8 mouse cellular contexts compared by ENCODE assay signal in genomic region chr10:77623639-77624400, GRCm38 (mm10). TPM values are rescaled to one million over a fixed set of nuclear protein-coding genes. Genes with fewer than 3 reads are reported as not detected.
DNase-seq lines count a peak whose midpoint lies in the region; ATAC-seq and TF ChIP-seq lines count a peak whose summit lies in the region.

No protein-coding gene starts in this region.

- H3K4me3 ChIP-seq in layer of hippocampus, adult 2 months, result peak overlapping the region; percentile 82
- H3K4me3 ChIP-seq in embryonic facial prominence, embryonic 13.5 days, result peak overlapping the region; percentile 97
- H3K4me3 ChIP-seq in intestine, embryonic 16.5 days (ENCODE audit: low read length), result peak overlapping the region; percentile 99
- H3K4me3 ChIP-seq in neural tube, embryonic 13.5 days, result peak overlapping the region; percentile 70
- H3K4me3 ChIP-seq in cerebellum, adult 2 months (replicated peaks; ENCODE audit: insufficient read depth, low read depth, low read length), result no peak overlapping the region

- no peak for TF ChIP-seq POLR2A in cerebellum, adult 2 months (IDR thresholded peaks at IDR 0.05; ENCODE audit: borderline replicate concordance, insufficient read depth, low read length)

- peaks cover 26% of the 10 kb centered on the region for H3K4me1 ChIP-seq in embryonic facial prominence, embryonic 13.5 days
- peaks cover 19% of the 10 kb centered on the region for H3K4me1 ChIP-seq in intestine, embryonic 16.5 days (ENCODE audit: control insufficient read depth, insufficient read depth, low read length)
- peaks cover 55% of the 10 kb centered on the region for H3K4me1 ChIP-seq in neural tube, embryonic 13.5 days (replicated peaks)
- H3K4me1 ChIP-seq in cerebellum, adult 2 months (ENCODE audit: control insufficient read depth, insufficient read depth, low read length), result peaks cover 20% of the 10 kb centered on the region

- peak overlapping the region; percentile 82 for H3K4me2 ChIP-seq in embryonic facial prominence, embryonic 13.5 days
- H3K4me2 ChIP-seq in intestine, embryonic 16.5 days (ENCODE audit: low read depth, low read length), result peak overlapping the region; percentile 64
- peak overlapping the region; percentile 83 for H3K4me2 ChIP-seq in neural tube, embryonic 13.5 days

- no peaks in the 10 kb centered on the region for H3K27me3 ChIP-seq in embryonic facial prominence, embryonic 13.5 days
- no peaks in the 10 kb centered on the region for H3K27me3 ChIP-seq in intestine, embryonic 16.5 days (replicated peaks; ENCODE audit: control insufficient read depth, insufficient read depth, low read length)
- H3K27me3 ChIP-seq in neural tube, embryonic 13.5 days, result no peaks in the 10 kb centered on the region
- H3K27me3 ChIP-seq in cerebellum, adult 2 months (ENCODE audit: control insufficient read depth, insufficient read depth, low read length), result no peaks in the 10 kb centered on the region

- TF ChIP-seq CTCF in layer of hippocampus, adult 2 months (conservative IDR thresholded peaks at IDR 0.05), result no peak
- TF ChIP-seq CTCF in cerebellum, adult 2 months (IDR thresholded peaks at IDR 0.05; ENCODE audit: borderline replicate concordance, insufficient read depth, low read depth, low read length), result no peak

- H3K9ac ChIP-seq in embryonic facial prominence, embryonic 13.5 days, result peak overlapping the region; percentile 98
- peak overlapping the region; percentile 97; the same call in 1 of the 2 replicates for H3K9ac ChIP-seq in intestine, embryonic 16.5 days (ENCODE audit: low read depth, low read length)
- H3K9ac ChIP-seq in neural tube, embryonic 13.5 days, result peak overlapping the region; percentile 92; the same call in 1 of the 2 replicates

- H3K36me3 ChIP-seq in embryonic facial prominence, embryonic 13.5 days, result peaks cover 4% of the 10 kb centered on the region; the same call in 1 of the 2 replicates
- no peaks in the 10 kb centered on the region for H3K36me3 ChIP-seq in intestine, embryonic 16.5 days (ENCODE audit: control insufficient read depth, insufficient read depth, low read length)
- H3K36me3 ChIP-seq in neural tube, embryonic 13.5 days, result no peaks in the 10 kb centered on the region

- H3K27ac ChIP-seq in layer of hippocampus, adult 2 months, result peak overlapping the region; percentile 96
- 0 out of 2 replicates have a peak overlapping the region, but pooled peaks have one; percentile 39 for H3K27ac ChIP-seq in embryonic facial prominence, embryonic 13.5 days
- no peak overlapping the region for H3K27ac ChIP-seq in intestine, embryonic 16.5 days (ENCODE audit: low read length)
- H3K27ac ChIP-seq in neural tube, embryonic 13.5 days (replicated peaks), result no peak overlapping the region
- H3K27ac ChIP-seq in cerebellum, adult 2 months (ENCODE audit: insufficient read depth, low read length), result no peak overlapping the region

- 91% methylated on average over 10 of the region's 10 CpGs for WGBS in embryonic facial prominence, embryonic 13.5 days
- 84% methylated on average over 10 of the region's 10 CpGs for WGBS in intestine, embryonic 16.5 days
- WGBS in neural tube, embryonic 13.5 days, result 92% methylated on average over 10 of the region's 10 CpGs
- 71% methylated on average over 10 of the region's 10 CpGs for WGBS in cerebellum, adult 2 months

- no peak for DNase-seq in layer of hippocampus, adult 2 months (ENCODE audit: low spot score in 2 of 2)
- no peak for DNase-seq in layer of hippocampus, postnatal 14 days (ENCODE audit: low spot score in 2 of 2)
- DNase-seq in cerebellum, adult 2 months, result no peak
- no peak for DNase-seq in right cerebral cortex, postnatal 14 days

- ATAC-seq in embryonic facial prominence, embryonic 13.5 days (ENCODE audit: insufficient number of reproducible peaks, insufficient read depth, low FRiP score, low TSS enrichment, low read depth), result no peak
- ATAC-seq in intestine, embryonic 16.5 days, result no peak
- no peak for ATAC-seq in neural tube, embryonic 13.5 days (ENCODE audit: low read depth)
- no peak for ATAC-seq in monocyte, adult 5-6 weeks (replicated peaks; ENCODE audit: insufficient number of reproducible peaks, low FRiP score, low TSS enrichment, poor library complexity, severe bottlenecking)

- H3K9me3 ChIP-seq in embryonic facial prominence, embryonic 13.5 days, result no peaks in the 10 kb centered on the region
- H3K9me3 ChIP-seq in intestine, embryonic 16.5 days (ENCODE audit: control insufficient read depth, low read length), result no peaks in the 10 kb centered on the region
- no peaks in the 10 kb centered on the region for H3K9me3 ChIP-seq in neural tube, embryonic 13.5 days

RNA-seq across cellular contexts. Expression of gene Ube2g2, which starts 1.7 kb away (rescaled TPM):
- total RNA-seq in layer of hippocampus, adult 2 months (2021), result 10 to 100 TPM; 81.6 to 95.4 TPM
- 10 to 100 TPM; 63.9 to 69.0 TPM for total RNA-seq in layer of hippocampus, postnatal 14 days (2021)
- polyA plus RNA-seq in embryonic facial prominence, embryonic 13.5 days (2015; fragmentation: Nextera tagmentation; extraction: Ambion mirVana), result 76.4 and 80.3 TPM in 2 replicates
- 61.5 and 68.6 TPM in 2 replicates for polyA plus RNA-seq in intestine, embryonic 16.5 days (2015; fragmentation: Nextera tagmentation; extraction: Ambion mirVana)
- 86.8 and 87.9 TPM in 2 replicates for polyA plus RNA-seq in neural tube, embryonic 13.5 days (2015; fragmentation: Nextera tagmentation; extraction: Ambion mirVana)
- 37.5 and 39.5 TPM in 2 replicates for polyA plus RNA-seq in cerebellum, adult 2 months (2012; rRNA removed)
- 60.6 to 127 TPM (median 70.3 TPM) in 3 replicates for total RNA-seq in monocyte, adult 5-6 weeks (2017)

RNA-seq across cellular contexts. Expression of gene Gm49325, which starts 17.8 kb away (rescaled TPM):
- 10 to 100 TPM; 18.3 to 27.0 TPM for total RNA-seq in layer of hippocampus, adult 2 months (2021)
- 10 to 100 TPM; 12.6 to 19.9 TPM for total RNA-seq in layer of hippocampus, postnatal 14 days (2021)
- 2.6 and 4.1 TPM in 2 replicates for polyA plus RNA-seq in embryonic facial prominence, embryonic 13.5 days (2015; fragmentation: Nextera tagmentation; extraction: Ambion mirVana)
- 1.9 TPM in 1 of 2 replicates, not detected in the other for polyA plus RNA-seq in intestine, embryonic 16.5 days (2015; fragmentation: Nextera tagmentation; extraction: Ambion mirVana)
- polyA plus RNA-seq in neural tube, embryonic 13.5 days (2015; fragmentation: Nextera tagmentation; extraction: Ambion mirVana), result 2.0 and 8.6 TPM in 2 replicates
- polyA plus RNA-seq in cerebellum, adult 2 months (2012; rRNA removed), result 33.8 and 37.7 TPM in 2 replicates
- 1.7 to 5.5 TPM in 2 of 3 replicates, not detected in the other for total RNA-seq in monocyte, adult 5-6 weeks (2017)

RNA-seq across cellular contexts. Expression of gene Sumo3, which starts 17.9 kb away (rescaled TPM):
- 100 to 1,000 TPM; 131 to 138 TPM for total RNA-seq in layer of hippocampus, adult 2 months (2021)
- total RNA-seq in layer of hippocampus, postnatal 14 days (2021), result 100 to 1,000 TPM; 116 to 134 TPM
- 393 and 397 TPM in 2 replicates for polyA plus RNA-seq in embryonic facial prominence, embryonic 13.5 days (2015; fragmentation: Nextera tagmentation; extraction: Ambion mirVana)
- 330 and 356 TPM in 2 replicates for polyA plus RNA-seq in intestine, embryonic 16.5 days (2015; fragmentation: Nextera tagmentation; extraction: Ambion mirVana)
- polyA plus RNA-seq in neural tube, embryonic 13.5 days (2015; fragmentation: Nextera tagmentation; extraction: Ambion mirVana), result 248 and 252 TPM in 2 replicates
- 301 and 310 TPM in 2 replicates for polyA plus RNA-seq in cerebellum, adult 2 months (2012; rRNA removed)
- total RNA-seq in monocyte, adult 5-6 weeks (2017), result 84.2 to 128 TPM (median 126 TPM) in 3 replicates

RNA-seq across cellular contexts. Expression of gene Pttg1ip, which starts 42.3 kb away (rescaled TPM):
- 10 to 100 TPM; 76.9 to 77.5 TPM for total RNA-seq in layer of hippocampus, adult 2 months (2021)
- 10 to 100 TPM; 77.4 to 79.9 TPM for total RNA-seq in layer of hippocampus, postnatal 14 days (2021)
- 104 and 109 TPM in 2 replicates for polyA plus RNA-seq in embryonic facial prominence, embryonic 13.5 days (2015; fragmentation: Nextera tagmentation; extraction: Ambion mirVana)
- 177 and 181 TPM in 2 replicates for polyA plus RNA-seq in intestine, embryonic 16.5 days (2015; fragmentation: Nextera tagmentation; extraction: Ambion mirVana)
- 78.9 and 79.7 TPM in 2 replicates for polyA plus RNA-seq in neural tube, embryonic 13.5 days (2015; fragmentation: Nextera tagmentation; extraction: Ambion mirVana)
- polyA plus RNA-seq in cerebellum, adult 2 months (2012; rRNA removed), result 113 and 118 TPM in 2 replicates
- 79.9 to 128 TPM (median 104 TPM) in 3 replicates for total RNA-seq in monocyte, adult 5-6 weeks (2017)

Comparison
In these comparisons a context has a peak if more than half of its experiments do, and no peak if none do; other contexts are left out.
1. H3K27ac ChIP-seq: peak in layer of hippocampus, adult 2 months (single experiment) and embryonic facial prominence, embryonic 13.5 days (single experiment); none in intestine, embryonic 16.5 days (single experiment), neural tube, embryonic 13.5 days (single experiment) and cerebellum, adult 2 months (single experiment).
2. Peak in every context shown above with its lines, with median percentiles within 50 percentile points of each other: H3K4me2 ChIP-seq and H3K9ac ChIP-seq.